Mouse (Mus musculus): ENCODE measurements around the gene Tap1.

- TF ChIP-seq CTCF (IDR thresholded peaks at IDR 0.05; ENCODE audit: borderline replicate concordance, extremely low read depth, insufficient read depth, insufficient read length) (no peak), POLR2A (IDR thresholded peaks at IDR 0.05; ENCODE audit: borderline replicate concordance, extremely low read depth, insufficient read depth, insufficient read length, poor library complexity, severe bottlenecking) (no peak)
Observed at GRCm38 (mm10) chr17:34207456-34207855, 20.1 kb downstream of the Tap1 start.

All from brain, embryonic 14.5 days (tissue).